Mouse (Mus musculus) gastrocnemius, adult 18-20 months (tissue): ENCODE results near the gene Cfap126. TPM values are rescaled to one million over a fixed set of nuclear protein-coding genes. Genes with fewer than 3 reads are reported as not detected.
"Not testable (repeated sequence)": the region's sequence is repeated elsewhere in the genome, so short reads cannot be mapped to it uniquely, and the experiment has no call there.

ENCODE experiments used
- DNase-seq: peaks from one replicate; pipeline ENCODE4 v3.0.0; 2021; ENCODE audit warnings: low spot score
- total RNA-seq, 2 experiments: library from RNA; stranded (reverse); gene quantifications; 2 replicates each; pipeline ENCODE4 v1.2.3; 2021

The Cfap126 gene
- total RNA-seq, 2 experiments from 2014 or later = 1.2 to 2.0 TPM

DNA sequence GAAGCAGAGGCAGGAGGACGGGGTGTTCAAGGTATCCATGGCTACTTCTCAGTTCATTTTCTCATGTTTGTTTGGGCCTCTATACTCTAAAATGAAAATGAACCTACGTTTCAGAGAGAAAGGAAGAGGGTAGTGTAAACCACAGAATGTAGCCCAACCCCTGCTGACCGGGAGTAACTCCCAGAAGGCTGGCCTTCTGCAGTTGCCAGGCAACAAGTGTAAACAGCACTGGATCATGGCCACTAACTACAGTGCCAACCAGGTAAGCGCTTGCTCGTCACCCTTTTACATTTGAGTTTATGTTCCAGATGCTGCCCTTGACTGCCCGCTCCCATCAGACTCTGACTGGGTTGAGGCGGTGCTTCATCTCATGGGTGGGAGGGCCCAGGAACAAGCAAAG lies 9.2 kb downstream of the Cfap126 start:
- DNase-seq = no peak

DNA sequence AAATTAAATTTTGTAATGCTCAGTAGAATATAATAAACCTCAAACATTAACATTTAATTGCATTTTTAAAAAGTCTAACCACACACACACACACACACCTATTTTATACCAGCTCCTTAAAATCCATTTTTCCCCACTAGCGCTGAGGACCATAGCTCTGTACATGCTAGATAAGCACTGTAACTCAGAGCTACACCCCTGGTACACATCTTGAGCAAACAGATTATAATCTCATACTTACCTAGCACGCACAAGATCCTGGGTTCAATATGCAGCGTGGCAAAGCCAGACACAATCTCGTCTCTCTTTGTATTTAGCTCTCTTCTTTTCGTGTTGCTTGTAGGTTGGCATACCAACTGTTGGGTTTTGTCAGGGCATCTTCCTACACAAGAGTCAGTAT lies 10.7 kb downstream of the Cfap126 start:
- no peak for DNase-seq

DNA sequence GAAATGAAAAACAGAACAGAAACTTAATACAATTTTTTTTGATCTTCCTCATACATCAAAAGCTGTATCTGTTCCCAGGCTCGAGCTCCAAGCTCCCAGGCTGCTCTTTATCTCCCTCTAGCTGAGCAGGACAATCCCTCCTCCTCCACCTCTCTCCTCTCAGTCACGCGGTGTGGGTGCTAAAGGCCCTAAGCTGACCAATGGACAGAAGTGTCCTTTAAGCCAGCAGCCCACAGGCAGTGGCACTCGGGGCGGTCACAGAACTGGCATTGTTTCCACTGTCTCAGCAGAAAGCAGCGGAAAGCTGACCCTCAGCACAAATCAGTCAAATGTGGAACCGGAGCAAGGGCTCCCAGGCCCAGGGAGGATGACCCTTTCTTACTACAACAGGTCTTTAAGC lies 15.5 kb downstream of the Cfap126 start:
- peak; percentile 82 for DNase-seq

DNA sequence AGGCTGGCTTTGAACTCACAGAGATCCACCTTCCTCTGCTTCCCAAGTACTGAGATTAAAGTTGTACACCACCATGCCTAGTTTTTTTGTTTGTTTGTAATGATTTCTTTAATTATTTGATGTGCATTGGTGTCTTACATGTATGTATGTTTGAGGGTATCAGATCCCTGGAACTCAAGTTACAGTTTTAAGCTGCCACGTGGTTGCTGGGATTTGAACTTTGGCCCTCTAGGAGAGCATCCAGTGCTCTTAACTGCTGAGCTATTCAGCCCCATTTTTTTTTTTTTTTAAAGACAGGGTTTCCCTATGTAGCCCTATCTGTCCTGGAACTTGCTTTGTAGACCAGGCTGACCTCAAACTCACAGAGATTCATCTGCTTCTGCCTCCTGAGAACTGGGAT lies 17.3 kb downstream of the Cfap126 start:
- no peak for DNase-seq

DNA sequence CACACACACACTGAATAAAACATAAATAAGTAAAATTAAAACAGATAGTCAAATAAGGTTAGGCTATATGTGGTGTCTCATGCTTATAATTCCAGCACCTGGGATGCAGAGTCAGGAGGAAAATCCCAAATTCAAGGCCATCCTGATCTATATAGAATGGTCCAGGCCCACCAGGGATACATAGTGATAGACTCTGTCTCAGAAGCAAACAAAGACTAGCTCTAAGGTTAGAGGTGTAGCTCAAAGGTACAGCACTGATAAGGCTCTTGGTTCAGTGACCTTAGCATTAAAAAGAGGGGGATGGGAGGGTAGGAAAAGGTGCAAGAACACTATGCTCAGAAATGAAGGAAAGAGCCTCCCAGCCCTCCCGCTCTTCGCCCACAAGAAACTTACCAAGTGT lies 21.9 kb downstream of the Cfap126 start:
- no peak for DNase-seq

DNA sequence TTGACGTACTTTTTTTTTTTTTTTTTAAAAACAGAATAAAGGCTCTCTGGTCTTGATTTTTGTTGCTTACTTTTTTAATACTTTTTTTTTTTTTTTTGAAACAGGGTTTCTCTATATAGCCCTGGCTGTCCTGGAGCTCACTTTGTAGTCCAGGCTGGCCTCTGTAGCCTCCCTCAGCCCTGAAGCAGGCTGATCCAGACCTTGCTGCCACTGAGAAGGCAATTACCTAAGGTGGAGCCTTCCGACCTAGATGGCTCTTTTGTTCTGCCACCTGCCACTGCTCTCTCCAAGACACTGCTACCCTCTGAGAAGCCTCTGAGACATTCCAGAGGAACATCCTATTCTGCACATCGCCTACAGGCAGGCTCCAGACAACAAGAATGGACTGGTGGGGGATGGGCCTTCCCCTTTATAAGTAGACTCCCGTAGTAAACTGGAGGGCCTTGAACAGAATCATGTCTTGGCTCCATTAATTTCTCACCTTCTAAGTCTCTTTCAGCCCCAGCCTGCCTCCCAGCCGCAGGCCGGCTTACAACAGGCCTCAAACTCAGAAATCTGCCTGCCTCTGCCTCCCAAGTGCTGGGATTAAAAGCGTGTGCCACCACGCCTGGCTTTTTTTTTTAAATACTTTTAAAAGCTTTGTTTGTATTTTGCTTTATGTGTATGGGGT lies 23.9 kb downstream of the Cfap126 start:
- not testable (repeated sequence) for DNase-seq

DNA sequence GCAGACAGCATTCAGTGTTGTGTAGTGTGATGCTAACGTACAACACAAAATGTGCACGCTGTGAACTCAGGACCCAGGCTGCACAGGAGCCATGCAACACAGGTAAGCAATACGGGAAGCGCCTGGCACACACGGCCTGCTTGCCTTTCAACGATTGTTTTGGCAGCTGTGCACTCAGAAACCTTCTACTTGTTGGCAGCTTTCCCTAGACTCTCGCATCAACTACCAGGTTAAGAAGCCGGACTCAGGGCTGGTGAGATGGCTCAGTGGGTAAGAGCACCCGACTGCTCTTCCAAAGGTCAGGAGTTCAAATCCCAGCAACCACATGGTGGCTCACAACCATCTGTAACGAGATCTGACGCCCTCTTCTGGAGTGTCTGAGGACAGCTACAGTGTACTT lies 29.3 kb downstream of the Cfap126 start:
- peak; percentile 44 for DNase-seq

DNA sequence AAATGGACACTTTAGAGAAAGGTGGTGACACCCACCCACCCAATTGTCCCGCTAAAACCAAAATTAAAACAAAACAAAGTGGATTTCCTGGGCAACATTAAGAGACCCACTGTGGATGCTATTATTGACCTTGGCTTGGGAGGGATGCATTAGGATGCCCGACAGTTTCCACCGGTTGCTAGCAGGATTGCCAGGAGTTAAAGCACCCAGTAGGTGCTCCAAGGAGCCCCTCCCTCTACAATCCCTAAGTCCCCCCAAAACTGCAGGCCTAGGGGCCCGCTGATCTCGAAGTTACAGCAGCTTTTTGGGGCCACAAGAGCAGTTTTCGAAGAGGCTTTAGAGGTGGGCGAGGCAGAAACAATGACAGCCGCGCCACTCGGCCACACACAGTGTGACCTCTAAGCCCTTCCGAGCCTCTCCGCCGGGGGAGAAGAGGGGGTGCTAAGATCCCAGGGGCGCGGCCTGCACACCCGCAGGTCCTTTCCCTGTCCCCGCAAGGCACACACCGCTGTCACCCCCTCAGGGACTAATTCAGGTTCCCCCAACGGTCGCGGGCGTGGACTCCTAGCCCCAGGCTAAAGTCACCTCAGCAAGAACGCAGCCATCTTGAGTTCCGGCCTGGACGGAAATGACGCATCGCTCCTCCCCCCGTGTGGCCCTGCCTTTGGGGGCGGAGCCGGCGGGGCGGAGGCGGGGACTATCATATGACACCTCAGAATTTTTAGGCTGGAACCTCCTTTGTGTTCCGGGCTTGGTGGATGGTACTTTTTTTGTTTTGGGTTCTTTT lies 36.4 kb downstream of the Cfap126 start, which contains the start of the genes Sdhc and Mpz:
Sdhc (minus strand) TSS at position 630 of the 787 bp plus-strand sequence.
Mpz (plus strand) TSS at position 738 of the 787 bp plus-strand sequence.
- DNase-seq = peak; percentile 97

DNA sequence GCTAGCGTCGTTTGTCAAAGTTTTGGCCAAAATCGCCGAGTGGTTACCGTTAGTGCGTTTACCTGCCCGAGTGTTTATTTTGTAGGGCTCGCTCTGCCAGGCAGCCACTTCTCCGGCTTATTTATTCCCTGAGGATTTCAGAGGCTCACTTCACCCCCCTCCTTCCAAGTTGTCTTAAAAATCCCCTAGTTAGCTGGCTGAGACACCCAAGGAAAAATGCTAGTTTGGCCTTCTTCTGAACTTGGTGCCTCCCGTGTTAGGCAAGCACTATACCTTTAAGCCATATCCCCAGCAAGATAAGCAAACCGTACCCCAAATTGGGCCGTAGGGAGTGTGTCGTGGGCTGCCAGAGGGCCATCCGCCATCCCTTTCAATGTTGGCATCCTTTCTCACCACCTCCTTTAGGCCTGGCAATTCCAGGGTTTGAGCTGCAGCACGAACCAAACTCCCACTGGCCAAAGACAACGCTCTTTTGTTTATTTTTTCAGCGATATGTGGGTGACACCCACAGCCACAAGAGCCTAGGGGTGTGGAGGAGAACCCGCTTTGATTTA lies 37.2 kb downstream of the Cfap126 start:
- DNase-seq = peak; percentile 12

DNA sequence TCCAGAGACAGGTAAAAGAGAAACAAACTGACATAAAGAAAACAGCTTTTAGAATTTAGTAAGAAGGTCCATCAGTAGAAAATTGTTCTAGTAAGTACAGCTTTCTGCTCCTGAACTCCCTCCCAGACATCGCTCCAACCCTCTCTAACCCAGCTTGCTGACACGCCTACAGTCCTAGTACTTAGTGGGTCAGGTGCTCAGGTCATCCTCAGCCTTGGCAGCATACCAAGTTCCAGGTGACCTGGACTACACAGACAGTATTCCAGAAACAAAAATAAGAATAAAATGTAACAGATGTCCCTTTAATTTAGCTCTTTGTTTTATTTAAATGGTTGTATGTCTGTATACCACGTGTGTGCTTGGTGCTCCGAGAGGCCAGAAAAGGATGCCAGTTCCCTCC lies 38.2 kb downstream of the Cfap126 start:
- DNase-seq = no peak

DNA sequence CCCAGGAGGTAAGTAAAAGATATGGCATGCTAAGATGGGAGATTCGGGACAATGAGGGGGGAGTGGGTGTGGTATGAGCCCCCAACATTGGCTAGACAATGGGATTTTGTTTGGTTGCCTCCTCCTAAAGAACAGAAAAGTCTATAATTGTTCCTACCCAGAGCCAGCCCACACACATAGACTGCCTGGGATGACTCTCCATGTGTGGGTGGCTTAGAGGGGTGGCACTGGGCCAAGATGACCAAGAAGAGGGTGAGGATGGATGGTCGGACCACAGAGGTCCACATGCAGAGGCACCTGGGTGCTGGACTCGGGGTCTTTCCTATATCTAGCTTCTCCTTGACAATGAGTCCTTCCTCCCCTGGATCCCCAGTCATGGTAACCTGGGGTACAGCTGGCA lies 42.9 kb downstream of the Cfap126 start:
- no peak for DNase-seq

DNA sequence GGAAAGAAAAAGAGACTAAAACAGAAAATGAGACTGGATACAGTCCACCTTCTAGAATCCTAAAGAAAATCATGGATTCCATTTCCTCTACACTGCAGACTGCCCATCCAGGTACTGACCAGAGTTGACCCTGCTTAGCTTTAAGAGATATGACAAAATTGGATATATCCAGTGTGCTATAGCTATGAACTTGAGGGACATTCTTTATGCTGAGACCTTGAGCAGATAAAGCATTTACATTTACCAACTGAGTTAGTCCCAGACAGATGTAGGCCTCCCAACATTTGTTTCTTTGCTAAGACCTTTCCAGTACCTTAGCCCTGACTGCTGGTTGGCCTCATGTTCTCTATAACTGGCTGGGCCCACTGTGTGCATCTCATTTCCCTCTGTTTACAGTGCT lies 44.2 kb downstream of the Cfap126 start:
- no peak for DNase-seq

DNA sequence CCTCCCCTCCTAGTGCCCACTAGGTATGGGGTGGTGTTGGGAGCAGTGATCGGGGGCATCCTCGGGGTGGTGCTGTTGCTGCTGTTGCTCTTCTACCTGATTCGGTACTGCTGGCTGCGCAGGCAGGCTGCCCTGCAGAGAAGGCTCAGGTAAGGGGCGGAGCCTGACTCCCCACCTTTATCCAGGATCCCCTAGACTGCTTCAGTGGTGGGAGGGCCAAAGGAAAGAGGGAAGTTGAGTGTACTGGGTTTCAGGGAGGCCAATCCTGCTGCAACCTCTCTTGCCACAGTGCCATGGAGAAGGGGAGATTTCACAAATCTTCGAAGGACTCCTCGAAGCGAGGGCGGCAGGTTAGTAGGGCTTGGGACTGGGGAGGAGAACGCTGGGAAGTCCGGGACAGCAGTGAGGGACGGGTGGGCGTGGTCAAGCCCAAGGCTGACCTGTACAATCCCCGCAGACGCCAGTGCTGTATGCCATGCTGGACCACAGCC lies 45.8 kb downstream of the Cfap126 start:
- peak; percentile 15 for DNase-seq

DNA sequence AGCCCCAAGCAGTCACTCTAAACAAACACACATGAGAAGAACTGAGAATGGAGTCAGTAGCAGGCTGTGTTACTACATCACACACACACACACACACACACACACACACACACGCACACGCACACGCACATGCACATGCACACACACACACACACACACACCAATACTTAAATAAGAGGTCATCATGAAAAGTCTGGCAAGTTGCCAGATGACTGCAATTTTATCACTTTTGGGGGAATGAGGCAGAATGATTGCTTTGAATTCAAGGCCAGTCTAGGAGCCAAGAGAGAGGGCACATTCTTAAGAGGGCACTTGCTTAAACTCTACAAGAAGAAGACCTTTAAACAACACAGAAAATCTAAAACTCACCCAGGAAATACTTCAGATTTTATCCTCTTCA lies 48.8 kb downstream of the Cfap126 start:
- no peak for DNase-seq

DNA sequence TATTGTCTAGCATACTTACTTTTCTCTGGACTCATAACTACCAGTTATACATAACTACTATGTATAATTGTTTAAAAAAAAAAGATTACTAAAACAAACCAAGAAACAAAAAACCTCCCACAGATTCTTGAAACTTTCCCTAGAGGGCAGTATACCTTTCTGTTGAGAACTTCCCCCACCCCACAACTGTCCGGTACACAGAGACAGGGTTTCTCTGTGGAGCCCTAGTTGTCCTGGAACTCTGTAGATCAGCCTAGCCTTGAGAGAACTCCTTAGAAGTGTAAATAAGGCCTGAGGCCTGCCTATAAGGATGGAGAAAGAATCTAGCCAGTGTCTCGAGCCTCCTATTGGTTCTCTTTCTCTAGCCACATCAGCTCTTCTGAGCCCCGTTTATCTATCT lies 50.5 kb downstream of the Cfap126 start:
- peak; percentile 19 for DNase-seq

DNA sequence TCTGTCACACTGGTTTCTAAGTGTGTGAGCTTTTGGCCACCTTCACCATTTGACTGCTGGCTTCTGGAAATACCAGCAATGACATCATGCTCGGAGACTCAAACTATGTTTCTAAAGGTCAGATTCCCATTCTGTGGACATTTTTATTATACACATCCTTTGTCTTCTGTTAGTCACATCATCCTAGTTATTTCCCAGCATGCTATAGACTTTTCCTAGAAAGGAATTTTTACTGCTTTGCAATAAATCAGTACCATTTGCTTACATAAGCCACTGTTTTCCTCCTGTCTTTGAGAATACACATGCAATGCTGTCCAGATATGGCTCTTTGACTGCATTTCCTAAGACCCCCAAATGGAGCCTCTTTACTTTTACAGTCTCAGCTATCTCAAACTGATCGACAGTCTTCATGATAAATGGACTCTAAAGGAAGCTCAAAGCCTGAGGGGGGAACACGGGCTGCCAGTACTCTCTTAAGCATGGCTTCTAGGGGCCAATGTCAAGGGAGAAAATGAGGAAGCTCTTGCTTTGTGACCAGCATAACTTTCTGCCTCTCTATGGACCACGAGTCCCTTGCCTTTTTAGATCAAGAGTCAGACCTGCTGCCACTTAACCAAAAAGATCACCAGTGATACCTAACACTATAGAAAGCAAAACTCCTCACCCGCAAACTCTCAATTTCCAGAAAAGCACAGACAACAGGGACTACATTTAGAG lies 52.1 kb downstream of the Cfap126 start:
- DNase-seq = no peak

DNA sequence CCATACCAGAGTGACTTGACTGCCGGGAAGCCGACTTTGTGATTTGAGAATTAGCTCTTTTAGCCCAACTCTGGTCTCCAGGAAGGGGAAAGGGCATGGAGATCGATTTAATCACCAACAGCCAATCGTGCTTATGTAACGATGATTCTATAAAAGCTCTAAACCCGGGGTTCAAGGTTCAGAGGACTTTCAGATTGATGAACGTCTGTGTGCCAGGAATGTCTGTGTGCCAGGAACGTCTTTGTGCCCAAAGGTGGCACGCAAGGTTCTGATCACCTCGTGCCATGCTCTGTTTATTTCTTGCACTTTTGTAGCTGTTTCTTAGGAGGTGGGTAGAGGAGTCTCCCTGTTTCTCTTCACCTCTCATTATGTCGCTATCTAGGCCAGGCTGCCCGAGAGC lies 55.2 kb downstream of the Cfap126 start:
- no peak for DNase-seq

DNA sequence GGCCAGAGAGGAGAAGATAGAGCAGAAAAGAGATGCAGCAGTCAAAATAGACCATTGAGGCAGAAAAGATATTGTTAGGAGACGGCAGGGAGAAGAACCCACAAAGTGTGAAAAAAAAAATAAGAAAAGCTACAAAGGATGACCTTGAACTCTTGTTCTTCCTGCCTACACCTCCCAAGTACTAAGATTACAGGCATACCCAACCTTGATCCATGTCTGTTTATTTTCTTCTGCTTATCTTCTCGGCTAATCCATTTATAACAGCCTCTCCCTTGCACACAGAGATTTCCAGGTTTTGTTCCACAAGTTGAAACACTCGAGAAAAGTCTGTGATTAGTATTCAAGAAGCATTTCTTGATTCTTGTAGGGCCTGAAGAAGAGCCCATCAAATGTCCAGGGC lies 56.2 kb downstream of the Cfap126 start:
- no peak for DNase-seq

DNA sequence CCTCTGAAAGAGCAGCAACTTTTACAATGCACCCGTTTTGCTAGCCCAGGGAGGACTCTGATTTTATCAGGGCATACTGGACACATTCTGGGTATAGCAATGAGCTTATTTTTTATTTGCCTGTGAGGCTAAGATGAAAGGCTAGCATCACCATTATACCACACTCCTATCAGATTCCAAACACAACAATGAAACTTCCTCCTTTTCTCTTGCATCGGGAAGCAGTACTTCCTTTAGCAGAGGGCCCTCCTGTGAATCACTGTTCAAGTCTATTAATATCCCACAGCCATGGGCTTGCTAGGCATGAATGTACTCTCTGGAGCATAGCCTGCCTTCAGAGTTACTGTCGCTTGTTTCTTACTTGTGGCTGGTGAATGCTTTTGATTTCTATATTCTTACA lies 57.4 kb downstream of the Cfap126 start:
- no peak for DNase-seq

DNA sequence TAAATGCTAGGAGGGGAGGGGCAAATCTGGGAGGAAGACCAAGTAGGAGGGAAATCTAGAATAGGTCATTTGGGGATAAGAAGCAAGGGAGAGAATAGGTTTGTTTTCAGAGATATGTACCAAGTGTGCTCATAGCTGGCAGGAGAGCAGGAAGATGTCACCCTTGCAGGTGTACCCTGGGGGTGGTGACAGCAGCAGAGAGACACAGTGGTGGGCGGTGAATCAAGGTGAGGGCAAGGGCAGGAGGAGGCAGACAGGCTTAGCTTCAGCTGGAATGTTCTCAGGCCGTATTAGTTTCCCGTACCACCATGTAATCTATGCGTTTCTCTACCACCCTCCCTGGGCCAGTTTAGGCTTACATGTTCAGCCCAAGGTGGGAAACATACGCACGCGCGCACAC lies 59.1 kb downstream of the Cfap126 start:
- DNase-seq = no peak
